Mouse (Mus musculus): ENCODE measurements around the gene Apba1. TPM values are rescaled to one million over a fixed set of nuclear protein-coding genes. Genes with fewer than 3 reads are reported as not detected.

Apba1 gene
- polyA plus RNA-seq, 1 experiment from 2014 or later = 0.25 TPM

GRCm38 (mm10) chr19:23822497-23822896, 63.8 kb downstream of the Apba1 start:
- no peak for TF ChIP-seq CTCF (IDR thresholded peaks at IDR 0.05; ENCODE audit: low read depth)
- Histone ChIP-seq H3K9me3 (ENCODE audit: low read depth, low read length) (no peaks in the 10 kb centered on the region), H3K4me2 (no peak overlapping the region), H3K27ac (ENCODE audit: low read depth) (no peak overlapping the region), H3K36me3 (ENCODE audit: insufficient read depth) (no peaks in the 10 kb centered on the region), H3K4me3 (ENCODE audit: low read depth, low read length) (no peak overlapping the region), H3K27me3 (ENCODE audit: insufficient read depth, low read length) (no peaks in the 10 kb centered on the region), H3K9ac (no peak overlapping the region), H3K4me1 (ENCODE audit: insufficient read depth) (no peaks in the 10 kb centered on the region)
- WGBS = 42% methylated on average over 3 of the region's 3 CpGs
- no peak for ATAC-seq (ENCODE audit: insufficient read depth)
- no peak for DNase-seq

GRCm38 (mm10) chr19:23823533-23823932, 64.8 kb downstream of the Apba1 start:
- WGBS = 88% methylated on average over 4 of the region's 4 CpGs
- no peak for TF ChIP-seq CTCF (IDR thresholded peaks at IDR 0.05; ENCODE audit: low read depth)
- no peak overlapping the region for H3K4me2 ChIP-seq
- no peaks in the 10 kb centered on the region for H3K9me3 ChIP-seq (ENCODE audit: low read depth, low read length)
- H3K9ac ChIP-seq = no peak overlapping the region
- no peaks in the 10 kb centered on the region for H3K36me3 ChIP-seq (ENCODE audit: insufficient read depth)
- no peak overlapping the region for H3K4me3 ChIP-seq (ENCODE audit: low read depth, low read length)
- no peaks in the 10 kb centered on the region for H3K27me3 ChIP-seq (ENCODE audit: insufficient read depth, low read length)
- ATAC-seq (ENCODE audit: insufficient read depth) (no peak), DNase-seq (no peak)
- no peaks in the 10 kb centered on the region for H3K4me1 ChIP-seq (ENCODE audit: insufficient read depth)
- no peak overlapping the region for H3K27ac ChIP-seq (ENCODE audit: low read depth)

- H3K9me3 ChIP-seq (ENCODE audit: low read depth, low read length) = no peaks in the 10 kb centered on the region
- ATAC-seq (ENCODE audit: insufficient read depth) (no peak), DNase-seq (no peak)
- no peaks in the 10 kb centered on the region for H3K4me1 ChIP-seq (ENCODE audit: insufficient read depth)
- TF ChIP-seq CTCF (IDR thresholded peaks at IDR 0.05; ENCODE audit: low read depth) = no peak
- H3K27ac ChIP-seq (ENCODE audit: low read depth) = no peak overlapping the region
- H3K27me3 ChIP-seq (ENCODE audit: insufficient read depth, low read length) = no peaks in the 10 kb centered on the region
- H3K4me3 ChIP-seq (ENCODE audit: low read depth, low read length) = no peak overlapping the region
- H3K36me3 ChIP-seq (ENCODE audit: insufficient read depth) = no peaks in the 10 kb centered on the region
- no peak overlapping the region for H3K9ac ChIP-seq
- WGBS = 82% methylated on average over 8 of the region's 8 CpGs
- no peak overlapping the region for H3K4me2 ChIP-seq
Measured at GRCm38 (mm10) chr19:23826251-23826650, 67.6 kb downstream of the Apba1 start.

GRCm38 (mm10) chr19:23830761-23831160, 72.1 kb downstream of the Apba1 start:
- Histone ChIP-seq H3K4me1 (ENCODE audit: insufficient read depth) (no peaks in the 10 kb centered on the region), H3K4me2 (no peak overlapping the region), H3K9me3 (ENCODE audit: low read depth, low read length) (no peaks in the 10 kb centered on the region), H3K27me3 (ENCODE audit: insufficient read depth, low read length) (no peaks in the 10 kb centered on the region), H3K27ac (ENCODE audit: low read depth) (no peak overlapping the region), H3K9ac (no peak overlapping the region; the same call in 1 of the 2 replicates), H3K4me3 (ENCODE audit: low read depth, low read length) (no peak overlapping the region), H3K36me3 (ENCODE audit: insufficient read depth) (no peaks in the 10 kb centered on the region)
- TF ChIP-seq CTCF (IDR thresholded peaks at IDR 0.05; ENCODE audit: low read depth) = no peak
- ATAC-seq (ENCODE audit: insufficient read depth) (no peak), DNase-seq (peak; percentile 17)
- WGBS = 36% methylated on average over 7 of the region's 7 CpGs

- H3K9ac ChIP-seq = no peak overlapping the region
- no peak overlapping the region for H3K4me3 ChIP-seq (ENCODE audit: low read depth, low read length)
- H3K27ac ChIP-seq (ENCODE audit: low read depth) = no peak overlapping the region
- TF ChIP-seq CTCF (IDR thresholded peaks at IDR 0.05; ENCODE audit: low read depth) = no peak
- DNase-seq (no peak), ATAC-seq (ENCODE audit: insufficient read depth) (no peak)
- no peaks in the 10 kb centered on the region for H3K27me3 ChIP-seq (ENCODE audit: insufficient read depth, low read length)
- H3K4me2 ChIP-seq = no peak overlapping the region
- H3K4me1 ChIP-seq (ENCODE audit: insufficient read depth) = no peaks in the 10 kb centered on the region
- no peaks in the 10 kb centered on the region for H3K9me3 ChIP-seq (ENCODE audit: low read depth, low read length)
- H3K36me3 ChIP-seq (ENCODE audit: insufficient read depth) = no peaks in the 10 kb centered on the region
- WGBS = 68% methylated on average over 14 of the region's 14 CpGs
Measured at GRCm38 (mm10) chr19:23833685-23834682, 75.3 kb downstream of the Apba1 start.

- no peak for ATAC-seq (ENCODE audit: insufficient read depth)
- no peak overlapping the region for H3K9ac ChIP-seq
- H3K4me2 ChIP-seq = no peak overlapping the region
- 86% methylated on average over 3 of the region's 3 CpGs for WGBS
- H3K36me3 ChIP-seq (ENCODE audit: insufficient read depth) = no peaks in the 10 kb centered on the region
- no peaks in the 10 kb centered on the region for H3K4me1 ChIP-seq (ENCODE audit: insufficient read depth)
- no peak for DNase-seq
- TF ChIP-seq CTCF (IDR thresholded peaks at IDR 0.05; ENCODE audit: low read depth) = no peak
- no peaks in the 10 kb centered on the region for H3K27me3 ChIP-seq (ENCODE audit: insufficient read depth, low read length)
- no peak overlapping the region for H3K4me3 ChIP-seq (ENCODE audit: low read depth, low read length)
- H3K9me3 ChIP-seq (ENCODE audit: low read depth, low read length) = no peaks in the 10 kb centered on the region
- H3K27ac ChIP-seq (ENCODE audit: low read depth) = no peak overlapping the region
Measured at GRCm38 (mm10) chr19:23834721-23835120, 76.0 kb downstream of the Apba1 start.

- ATAC-seq (ENCODE audit: insufficient read depth) (no peak), DNase-seq (no peak)
- no peak overlapping the region for H3K4me3 ChIP-seq (ENCODE audit: low read depth, low read length)
- no peak for TF ChIP-seq CTCF (IDR thresholded peaks at IDR 0.05; ENCODE audit: low read depth)
- H3K27ac ChIP-seq (ENCODE audit: low read depth) = no peak overlapping the region
- no peaks in the 10 kb centered on the region for H3K36me3 ChIP-seq (ENCODE audit: insufficient read depth)
- no peak overlapping the region for H3K9ac ChIP-seq
- H3K9me3 ChIP-seq (ENCODE audit: low read depth, low read length) = no peaks in the 10 kb centered on the region
- H3K27me3 ChIP-seq (ENCODE audit: insufficient read depth, low read length) = no peaks in the 10 kb centered on the region
- no peak overlapping the region for H3K4me2 ChIP-seq
- H3K4me1 ChIP-seq (ENCODE audit: insufficient read depth) = no peaks in the 10 kb centered on the region
- WGBS = 94% methylated on average over 7 of the region's 7 CpGs
Measured at GRCm38 (mm10) chr19:23855832-23856231, 97.1 kb downstream of the Apba1 start.

Measured in lung, embryonic 14.5 days (tissue).